Mouse (Mus musculus) heart, embryonic 16.5 days (tissue): ENCODE measurements around the gene Cemip2. TPM values are rescaled to one million over a fixed set of nuclear protein-coding genes. Genes with fewer than 3 reads are reported as not detected.

Source experiments
- ATAC-seq: fragments of 200-750 bp; cut with Nextera tagmentation; replicated peaks from 2 replicates; pipeline ENCODE4 v1.8.0; 2017; ENCODE audit warnings: moderate number of reproducible peaks; ENCODE audit not compliant: insufficient read depth, low FRiP score; ENCODE audit errors: extremely low read depth
- H3K27ac ChIP-seq: fragments of 300-500 bp; sonication (generic); 2 replicates; pipeline ENCODE4 v1.5.1; 2014; ENCODE audit warnings: mild to moderate bottlenecking, low read length, control low read depth, moderate library complexity
- H3K27me3 ChIP-seq: fragments of 300-500 bp; sonication (generic); 2 replicates; pipeline ENCODE4 v1.6.1; 2014; ENCODE audit warnings: low read length, mixed read lengths; ENCODE audit not compliant: control insufficient read depth, insufficient read depth
- H3K36me3 ChIP-seq: fragments of 300-500 bp; sonication (generic); 2 replicates; pipeline ENCODE4 v1.6.1; 2014; ENCODE audit not compliant: control insufficient read depth, insufficient read depth
- H3K4me1 ChIP-seq: fragments of 300-500 bp; sonication (generic); 2 replicates; pipeline ENCODE4 v1.6.1; 2014; ENCODE audit warnings: low read length, mixed read lengths; ENCODE audit not compliant: control insufficient read depth, insufficient read depth
- H3K4me2 ChIP-seq: fragments of 300-500 bp; sonication (generic); 2 replicates; pipeline ENCODE4 v1.6.1; 2014; ENCODE audit warnings: low read depth, mild to moderate bottlenecking, control low read depth, low read length
- H3K4me3 ChIP-seq: fragments of 300-500 bp; sonication (generic); 2 replicates; pipeline ENCODE4 v1.5.1; 2014; ENCODE audit warnings: mild to moderate bottlenecking, control low read depth, low read length
- H3K9ac ChIP-seq: fragments of 300-500 bp; sonication (generic); 2 replicates; pipeline ENCODE4 v1.6.1; 2014; ENCODE audit warnings: low read length, control low read depth
- H3K9me3 ChIP-seq: fragments of 300-500 bp; sonication (generic); replicated peaks from 2 replicates; pipeline ENCODE4 v1.6.1; 2016; ENCODE audit warnings: low read length; ENCODE audit not compliant: control insufficient read depth
- WGBS: fragments of 180-500 bp; shearing (Covaris S2); extraction: QIAGEN DNeasy Blood & Tissue Kit; methylation state at CpG from one replicate; pipeline ENCODE4 v1.1.7; 2014; 5-methylcytosine and 5-hydroxymethylcytosine counted together
- polyA plus RNA-seq: library from polyadenylated mRNA; unstranded; fragments of >200 nt; fragmentation: Nextera tagmentation; extraction: Ambion mirVana; gene quantifications from 2 replicates; pipeline ENCODE4 v1.2.1, GENCODE M21; 2015

The Cemip2 gene
- polyA plus RNA-seq, 1 experiment from 2014 or later = 36.4 TPM

GRCm38 (mm10) chr19:21792587-21793175, 14.5 kb downstream of the Cemip2 start:
- no peak for ATAC-seq
- no peaks in the 10 kb centered on the region for H3K9me3 ChIP-seq
- WGBS = 88% methylated on average over 26 of the region's 26 CpGs
- H3K9ac ChIP-seq = no peak overlapping the region
- H3K4me1 ChIP-seq = no peaks in the 10 kb centered on the region
- H3K27me3 ChIP-seq = no peaks in the 10 kb centered on the region
- H3K36me3 ChIP-seq = peaks cover 26% of the 10 kb centered on the region
- H3K4me2 ChIP-seq = no peak overlapping the region
- H3K27ac ChIP-seq = no peak overlapping the region
- H3K4me3 ChIP-seq = no peak overlapping the region

- H3K27me3 ChIP-seq = no peaks in the 10 kb centered on the region
- no peak overlapping the region for H3K4me3 ChIP-seq
- no peaks in the 10 kb centered on the region for H3K9me3 ChIP-seq
- H3K36me3 ChIP-seq = peaks cover 35% of the 10 kb centered on the region
- ATAC-seq = no peak
- peaks cover 9% of the 10 kb centered on the region for H3K4me1 ChIP-seq
- no peak overlapping the region for H3K4me2 ChIP-seq
- 91% methylated on average over 3 of the region's 3 CpGs for WGBS
- no peak overlapping the region for H3K27ac ChIP-seq
- no peak overlapping the region for H3K9ac ChIP-seq
Observed at GRCm38 (mm10) chr19:21794569-21794968, 16.4 kb downstream of the Cemip2 start.

GRCm38 (mm10) chr19:21796333-21796732, 18.2 kb downstream of the Cemip2 start:
- H3K27me3 ChIP-seq = no peaks in the 10 kb centered on the region
- no peak overlapping the region for H3K9ac ChIP-seq
- H3K36me3 ChIP-seq = peaks cover 40% of the 10 kb centered on the region
- no peak overlapping the region for H3K4me2 ChIP-seq
- no peaks in the 10 kb centered on the region for H3K9me3 ChIP-seq
- H3K4me3 ChIP-seq = no peak overlapping the region
- 73% methylated on average over 5 of the region's 5 CpGs for WGBS
- H3K27ac ChIP-seq = no peak overlapping the region
- ATAC-seq = no peak
- H3K4me1 ChIP-seq = peaks cover 14% of the 10 kb centered on the region

GRCm38 (mm10) chr19:21798700-21799099, 20.6 kb downstream of the Cemip2 start:
- no peaks in the 10 kb centered on the region for H3K27me3 ChIP-seq
- H3K9me3 ChIP-seq = no peaks in the 10 kb centered on the region
- H3K4me1 ChIP-seq = peaks cover 14% of the 10 kb centered on the region
- 42% methylated on average over 3 of the region's 3 CpGs for WGBS
- no peak overlapping the region for H3K4me2 ChIP-seq
- no peak overlapping the region for H3K9ac ChIP-seq
- peak; percentile 37; the same call in 1 of the 2 replicates for ATAC-seq
- peak overlapping the region; percentile 28 for H3K27ac ChIP-seq
- peaks cover 46% of the 10 kb centered on the region for H3K36me3 ChIP-seq
- no peak overlapping the region for H3K4me3 ChIP-seq

- Histone ChIP-seq H3K36me3 (peaks cover 53% of the 10 kb centered on the region), H3K4me2 (no peak overlapping the region), H3K9ac (no peak overlapping the region), H3K9me3 (no peaks in the 10 kb centered on the region), H3K27ac (peak overlapping the region; percentile 72), H3K4me3 (no peak overlapping the region), H3K27me3 (no peaks in the 10 kb centered on the region), H3K4me1 (peaks cover 14% of the 10 kb centered on the region)
- 57% methylated on average over 13 of the region's 13 CpGs for WGBS
- no peak; the same call in 1 of the 2 replicates for ATAC-seq
Observed at GRCm38 (mm10) chr19:21799410-21800373, 21.6 kb downstream of the Cemip2 start.

- H3K9me3 ChIP-seq = no peaks in the 10 kb centered on the region
- peaks cover 6% of the 10 kb centered on the region for H3K4me1 ChIP-seq
- no peak overlapping the region for H3K4me3 ChIP-seq
- H3K27ac ChIP-seq = peak overlapping the region; percentile 7; the same call in 1 of the 2 replicates
- peaks cover 63% of the 10 kb centered on the region for H3K36me3 ChIP-seq
- 72% methylated on average over 8 of the region's 8 CpGs for WGBS
- H3K4me2 ChIP-seq = no peak overlapping the region
- H3K27me3 ChIP-seq = no peaks in the 10 kb centered on the region
- H3K9ac ChIP-seq = no peak overlapping the region
- ATAC-seq = no peak
Observed at GRCm38 (mm10) chr19:21804488-21804887, 26.3 kb downstream of the Cemip2 start.

- no peaks in the 10 kb centered on the region for H3K9me3 ChIP-seq
- H3K4me2 ChIP-seq = no peak overlapping the region
- no peak overlapping the region for H3K4me3 ChIP-seq
- WGBS = 55% methylated on average over 3 of the region's 3 CpGs
- H3K27me3 ChIP-seq = no peaks in the 10 kb centered on the region
- no peak for ATAC-seq
- H3K27ac ChIP-seq = no peak overlapping the region
- no peaks in the 10 kb centered on the region for H3K4me1 ChIP-seq
- H3K9ac ChIP-seq = no peak overlapping the region
- peaks cover 65% of the 10 kb centered on the region for H3K36me3 ChIP-seq
Observed at GRCm38 (mm10) chr19:21805305-21805704, 27.2 kb downstream of the Cemip2 start.

GRCm38 (mm10) chr19:21810135-21810534, 32.0 kb downstream of the Cemip2 start:
- Histone ChIP-seq H3K27ac (no peak overlapping the region), H3K27me3 (no peaks in the 10 kb centered on the region), H3K4me3 (no peak overlapping the region), H3K9me3 (no peaks in the 10 kb centered on the region), H3K4me1 (no peaks in the 10 kb centered on the region), H3K9ac (no peak overlapping the region), H3K36me3 (peaks cover 54% of the 10 kb centered on the region), H3K4me2 (no peak overlapping the region)
- WGBS = 87% methylated on average over 5 of the region's 5 CpGs
- no peak for ATAC-seq

GRCm38 (mm10) chr19:21813560-21813959, 35.4 kb downstream of the Cemip2 start:
- Histone ChIP-seq H3K27ac (no peak overlapping the region), H3K9ac (no peak overlapping the region), H3K4me2 (no peak overlapping the region), H3K9me3 (no peaks in the 10 kb centered on the region), H3K27me3 (no peaks in the 10 kb centered on the region), H3K4me3 (no peak overlapping the region), H3K36me3 (peaks cover 56% of the 10 kb centered on the region), H3K4me1 (no peaks in the 10 kb centered on the region)
- WGBS = 80% methylated on average over 13 of the region's 13 CpGs
- no peak; the same call in 1 of the 2 replicates for ATAC-seq
